Mouse (Mus musculus) kidney, adult 2 months (tissue): ENCODE results near the gene Snx33.

Source experiments
- CTCF ChIP-seq: fragments of 200-500 bp; conservative IDR thresholded peaks from 2 replicates; pipeline ENCODE4 v1.5.1; 2011; ENCODE audit warnings: low read depth, mild to moderate bottlenecking, control low read depth, low read length, moderate library complexity, mixed read lengths; ENCODE audit not compliant: insufficient read depth, insufficient read length
- POLR2A ChIP-seq: fragments of 200-500 bp; IDR thresholded peaks from one replicate; pipeline ENCODE4 v1.6.1; 2011; ENCODE audit warnings: low read depth, low read length, control low read depth

- TF ChIP-seq CTCF = no peak
- TF ChIP-seq POLR2A = no peak
These were observed 27.6 kb downstream of the Snx33 start for GRCm38 (mm10) chr9:56900571-56900970.
